Mouse (Mus musculus): Measurements from ENCODE around the gene Gm20920. TPM values are rescaled to one million over a fixed set of nuclear protein-coding genes. Genes with fewer than 3 reads are reported as not detected.

The Gm20920 gene
- polyA plus RNA-seq (2014; fragmentation: Illumina TruSeq; extraction: RNeasy Lipid Tissue Mini Kit (QIAGEN cat#74804)) = not detected

DNA sequence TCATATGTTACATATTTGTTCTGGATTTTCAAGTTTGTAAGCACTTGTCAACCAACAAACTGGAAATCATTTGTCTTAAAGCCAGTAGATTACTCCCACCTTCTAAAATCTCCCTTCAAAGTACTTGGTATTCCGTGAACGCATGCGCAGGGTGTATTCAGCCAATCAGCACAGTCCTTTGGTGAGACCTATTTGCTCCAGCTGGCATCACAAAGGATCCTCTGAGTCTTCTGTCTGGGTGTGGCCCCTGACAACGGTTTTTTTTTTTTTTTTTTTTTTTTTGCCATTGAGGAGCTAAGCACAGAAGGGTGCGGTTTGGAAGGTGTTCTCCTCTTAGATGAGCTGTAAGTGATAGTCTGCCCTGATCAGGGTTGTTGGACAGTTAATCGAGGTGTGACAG is at the start of gene Gm20920:
Gm20920 (plus strand) TSS at position 301 of the 400 bp plus-strand sequence.

